Mouse (Mus musculus): Measurements from ENCODE around the gene Mtmr12.
A peak's percentile ranks its signal among the peaks of the same experiment; 100 is the strongest.

Gene Mtmr12

GRCm38 (mm10) chr15:12236961-12237360 lies 32.1 kb downstream of the Mtmr12 start:
- DNase-seq (ENCODE audit: low spot score) = no peak

GRCm38 (mm10) chr15:12237539-12237938 lies 32.7 kb downstream of the Mtmr12 start:
- DNase-seq (ENCODE audit: low spot score) = no peak

GRCm38 (mm10) chr15:12238337-12238736 lies 33.5 kb downstream of the Mtmr12 start:
- DNase-seq (ENCODE audit: low spot score) = no peak

- no peak for DNase-seq (ENCODE audit: low spot score)
These were observed 36.0 kb downstream of the Mtmr12 start for GRCm38 (mm10) chr15:12240705-12241328.

GRCm38 (mm10) chr15:12243792-12244191 lies 39.0 kb downstream of the Mtmr12 start:
- no peak for DNase-seq (ENCODE audit: low spot score)

- no peak for DNase-seq (ENCODE audit: low spot score)
These were observed 40.9 kb downstream of the Mtmr12 start for GRCm38 (mm10) chr15:12245580-12246359.

- no peak for DNase-seq (ENCODE audit: low spot score)
These were observed 41.7 kb downstream of the Mtmr12 start for GRCm38 (mm10) chr15:12246360-12247158.

- no peak for DNase-seq (ENCODE audit: low spot score)
These were observed 42.4 kb downstream of the Mtmr12 start for GRCm38 (mm10) chr15:12247159-12247603.

- no peak for DNase-seq (ENCODE audit: low spot score)
These were observed 43.5 kb downstream of the Mtmr12 start for GRCm38 (mm10) chr15:12248279-12248678.

- no peak for DNase-seq (ENCODE audit: low spot score)
These were observed 45.5 kb downstream of the Mtmr12 start for GRCm38 (mm10) chr15:12250350-12250749.

GRCm38 (mm10) chr15:12251416-12252140 lies 46.8 kb downstream of the Mtmr12 start:
- DNase-seq (ENCODE audit: low spot score) = no peak

- no peak for DNase-seq (ENCODE audit: low spot score)
These were observed 47.3 kb downstream of the Mtmr12 start for GRCm38 (mm10) chr15:12252141-12252489.

GRCm38 (mm10) chr15:12257730-12258494 lies 53.1 kb downstream of the Mtmr12 start:
- no peak for DNase-seq (ENCODE audit: low spot score)

- DNase-seq (ENCODE audit: low spot score) = no peak
These were observed 58.2 kb downstream of the Mtmr12 start for GRCm38 (mm10) chr15:12263056-12263455.

- DNase-seq (ENCODE audit: low spot score) = no peak
These were observed 61.6 kb downstream of the Mtmr12 start for GRCm38 (mm10) chr15:12266460-12266859.

GRCm38 (mm10) chr15:12268021-12268420 lies 63.2 kb downstream of the Mtmr12 start:
- DNase-seq (ENCODE audit: low spot score) = peak; percentile 30

GRCm38 (mm10) chr15:12271340-12271739 lies 66.5 kb downstream of the Mtmr12 start:
- DNase-seq (ENCODE audit: low spot score) = no peak

- no peak for DNase-seq (ENCODE audit: low spot score)
These were observed 68.7 kb downstream of the Mtmr12 start for GRCm38 (mm10) chr15:12273325-12274052.

- DNase-seq (ENCODE audit: low spot score) = no peak
These were observed 69.4 kb downstream of the Mtmr12 start for GRCm38 (mm10) chr15:12274053-12274769.

GRCm38 (mm10) chr15:12275091-12275623 lies 70.3 kb downstream of the Mtmr12 start:
- DNase-seq (ENCODE audit: low spot score) = no peak
